Mouse (Mus musculus) cerebellum, adult 9-10 months (tissue): ENCODE data around the gene H2afj.
A peak's percentile ranks its signal among the peaks of the same experiment; 100 is the strongest.

ENCODE experiments used
- DNase-seq: peaks from one replicate; pipeline ENCODE4 v3.0.0; 2022

The H2afj gene

DNA sequence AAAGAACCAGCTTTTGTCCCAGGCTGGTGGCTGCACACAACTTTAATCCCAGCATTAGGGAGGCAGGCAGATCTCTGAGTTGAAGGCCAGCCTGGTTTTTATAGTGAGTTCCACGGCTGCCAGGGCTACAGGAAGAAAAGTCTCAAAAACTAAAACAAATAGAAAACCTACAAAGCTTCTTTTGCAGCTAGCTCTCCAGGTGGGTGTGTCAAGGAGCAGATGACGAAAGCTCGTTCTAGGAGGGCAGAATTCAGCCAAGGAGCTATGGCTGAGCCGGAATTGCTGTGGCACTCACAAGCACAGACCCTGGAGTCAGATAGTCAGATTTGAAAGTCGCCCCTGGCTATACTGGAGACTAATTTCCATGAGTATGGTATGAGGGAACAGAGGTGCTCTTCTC is 1.2 kb upstream of the H2afj start:
- no peak for DNase-seq

- DNase-seq: no peak
These were observed 540 bp upstream of the H2afj start for GRCm38 (mm10) chr6:136807395-136808013.

DNA sequence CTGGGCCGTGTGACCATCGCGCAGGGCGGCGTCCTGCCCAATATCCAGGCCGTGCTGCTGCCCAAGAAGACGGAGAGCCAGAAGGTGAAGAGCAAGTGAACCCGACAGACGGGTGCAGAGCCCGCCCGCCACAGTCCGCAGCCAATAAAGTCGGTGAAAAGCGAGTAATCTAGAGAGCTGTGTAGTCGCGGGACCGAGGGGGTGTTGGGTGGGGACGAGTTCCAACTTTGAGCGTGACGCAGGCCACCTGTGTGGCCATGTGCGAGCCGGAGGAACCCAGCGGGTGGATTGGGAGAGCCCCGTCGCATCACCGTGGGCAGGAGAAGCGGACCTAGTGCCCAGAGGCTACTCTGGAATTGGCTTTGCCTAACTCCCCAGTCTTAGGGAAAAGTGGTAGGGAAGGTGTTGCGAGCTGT is 595 bp downstream of the H2afj start:
- DNase-seq: peak; percentile 68

DNA sequence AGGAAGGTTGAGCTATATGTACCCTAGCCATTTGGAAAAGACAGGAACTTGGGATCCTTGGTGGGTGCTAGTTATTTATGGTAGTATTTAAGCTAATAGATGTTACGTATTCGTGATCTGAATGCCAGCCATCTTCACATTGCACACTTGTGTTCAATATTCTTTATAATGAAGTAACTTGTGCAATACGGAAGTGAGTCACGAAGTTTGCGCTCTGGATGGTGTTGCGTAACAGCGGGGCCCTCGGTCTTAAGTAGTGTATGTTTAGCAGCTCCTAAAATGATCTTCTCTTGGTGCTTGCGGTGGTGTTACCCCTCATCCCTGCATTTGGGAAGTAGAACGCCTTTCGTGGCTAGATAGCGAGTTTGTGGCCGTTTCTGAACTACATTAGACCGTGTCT is 1.0 kb downstream of the H2afj start:
- DNase-seq: peak; percentile 52

GRCm38 (mm10) chr6:136809673-136810072 is 1.6 kb downstream of the H2afj start:
- no peak for DNase-seq

GRCm38 (mm10) chr6:136811196-136811595 is 3.2 kb downstream of the H2afj start:
- DNase-seq: no peak

DNA sequence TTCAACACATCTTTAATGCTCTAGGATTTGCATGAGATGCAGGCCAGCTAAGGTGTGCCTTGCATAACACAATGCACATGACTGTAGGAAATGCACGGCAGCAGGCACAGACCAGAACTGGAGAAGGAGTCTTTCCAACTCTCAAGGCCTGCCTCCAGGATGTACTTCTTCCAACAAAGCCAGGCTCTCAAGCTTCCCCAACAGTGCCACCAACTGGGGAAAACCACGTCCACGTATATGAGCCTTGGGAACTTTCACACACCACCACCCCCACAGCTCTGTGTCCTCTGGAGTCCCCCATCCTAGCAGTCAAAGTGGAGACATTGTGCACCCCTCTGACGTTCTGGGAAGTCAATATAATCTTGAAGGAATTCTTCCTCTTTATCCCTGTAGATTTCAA is 5.1 kb downstream of the H2afj start:
- DNase-seq: no peak

GRCm38 (mm10) chr6:136815381-136815780 is 7.3 kb downstream of the H2afj start:
- DNase-seq: no peak

DNA sequence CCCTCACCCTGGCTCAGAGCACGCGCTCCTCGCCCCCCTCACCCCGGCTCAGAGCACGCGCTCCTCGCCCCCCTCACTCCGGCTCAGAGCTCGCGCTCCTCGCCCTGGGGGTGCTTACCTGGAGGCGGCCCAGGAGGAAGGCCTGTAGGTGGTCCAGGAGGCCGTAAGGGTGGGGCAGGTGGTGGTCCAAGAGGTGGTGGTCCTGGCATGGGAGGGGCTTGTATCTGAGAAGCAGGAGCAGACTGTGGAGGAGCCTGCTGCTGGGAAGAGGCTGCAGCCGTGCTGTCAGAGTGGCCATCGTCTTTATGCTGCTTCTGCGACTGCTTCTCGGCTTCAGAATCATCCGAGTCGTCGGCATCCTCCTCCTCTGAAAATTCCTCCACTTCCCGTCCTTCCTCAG is 8.8 kb downstream of the H2afj start:
- no peak for DNase-seq

DNA sequence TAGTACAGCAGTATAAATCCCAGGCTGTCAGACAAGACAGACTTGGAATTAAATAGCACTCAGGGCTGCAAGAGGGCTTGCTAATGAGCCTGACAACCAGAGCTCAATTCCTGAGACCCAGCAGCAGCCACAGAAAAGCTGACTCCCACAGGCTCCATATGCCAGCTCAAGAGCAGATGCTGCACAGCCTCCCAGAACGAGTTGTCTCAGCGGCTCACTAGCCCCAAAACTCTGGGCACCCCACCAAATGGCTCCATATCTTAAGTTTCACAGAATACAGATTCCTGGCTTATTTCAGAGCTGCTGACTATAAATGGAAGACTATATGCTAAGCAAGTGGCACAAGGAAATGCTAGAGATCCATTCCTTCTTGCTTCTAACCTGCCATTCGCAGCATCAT is 9.5 kb downstream of the H2afj start:
- DNase-seq: no peak

- no peak for DNase-seq
These were observed 12.3 kb downstream of the H2afj start for GRCm38 (mm10) chr6:136820381-136820780.

DNA sequence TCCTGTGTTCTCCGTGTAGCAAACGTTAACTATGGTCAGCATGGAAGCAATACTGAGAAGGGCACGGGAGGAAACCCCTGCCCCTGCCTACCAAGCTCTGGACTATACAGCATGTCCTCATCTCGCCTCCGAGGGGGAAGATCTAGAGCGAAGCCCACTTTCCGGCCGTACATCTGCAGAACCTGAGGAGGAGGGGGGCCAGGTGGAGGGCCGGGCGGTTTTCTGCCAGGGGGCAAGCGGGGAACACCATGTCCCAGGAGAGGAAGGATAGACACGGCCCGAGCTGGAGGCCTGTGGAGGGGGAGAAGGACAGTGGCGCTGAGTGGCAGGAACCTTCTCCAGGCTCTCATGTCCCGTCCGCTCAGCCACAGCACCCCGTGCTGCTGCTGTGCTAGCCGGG is 13.0 kb downstream of the H2afj start:
- no peak for DNase-seq

DNA sequence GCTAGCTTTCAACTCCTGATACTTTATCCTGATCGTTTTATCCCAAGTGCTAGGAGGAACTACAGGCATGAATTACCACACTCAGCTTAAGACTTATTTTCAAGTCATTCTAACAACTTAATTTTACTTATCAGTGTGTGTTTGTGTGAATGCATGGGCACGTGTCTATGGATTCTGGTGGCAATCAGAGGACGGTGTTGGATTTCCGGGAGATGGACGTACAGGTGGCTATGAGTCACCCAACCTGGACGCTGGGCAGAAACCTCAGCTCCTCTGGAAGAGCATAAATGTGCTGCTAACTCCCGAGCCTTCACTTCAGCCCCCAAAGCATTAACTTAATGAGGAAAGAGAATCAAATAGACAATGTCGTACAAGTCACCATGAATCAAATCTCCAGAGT is 16.9 kb downstream of the H2afj start:
- no peak for DNase-seq

- no peak for DNase-seq
These were observed 19.1 kb downstream of the H2afj start for GRCm38 (mm10) chr6:136827116-136827515.

- DNase-seq: no peak
These were observed 19.5 kb downstream of the H2afj start, which contains the start of gene BC049715 for GRCm38 (mm10) chr6:136827516-136827880. TSS of gene BC049715 (plus strand) at chr6:136827626.

DNA sequence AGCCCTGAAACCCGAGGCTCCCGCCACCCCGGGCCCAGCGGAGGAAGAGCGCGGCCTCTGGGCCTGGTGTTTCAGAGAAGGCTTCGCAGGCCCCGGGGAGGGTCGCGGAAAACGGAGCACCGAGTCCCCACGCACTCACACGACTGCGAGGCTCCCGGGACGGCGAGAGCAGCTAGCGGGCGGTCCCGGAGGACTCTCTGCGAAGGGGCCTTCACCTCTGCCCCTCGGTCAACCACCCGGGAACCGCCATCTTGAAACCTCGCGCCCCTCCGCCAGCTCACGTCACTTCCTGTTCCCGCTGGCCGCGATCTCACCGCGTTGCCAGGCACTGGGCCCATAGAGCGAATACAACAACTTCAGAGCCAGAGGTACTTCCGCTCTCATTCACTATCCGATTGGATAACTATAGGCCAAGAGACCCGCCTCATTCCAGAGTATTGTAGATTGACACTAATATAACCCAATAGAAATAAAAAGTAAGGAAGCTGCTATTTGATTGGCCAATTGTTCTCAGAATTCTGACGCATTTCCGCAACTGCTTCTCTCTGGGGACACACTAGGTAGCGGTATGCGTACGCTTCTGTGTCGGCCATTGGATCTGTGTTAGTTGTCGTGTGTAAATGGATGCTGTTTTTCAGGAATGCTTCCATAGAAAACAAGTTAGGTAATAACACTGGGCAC is 20.0 kb downstream of the H2afj start, which contains the start of gene Wbp11:
Wbp11 (minus strand) TSS at position 353 of the 681 bp plus-strand sequence.
- peak; percentile 100 for DNase-seq

- DNase-seq: no peak
These were observed 20.6 kb downstream of the H2afj start for GRCm38 (mm10) chr6:136828681-136829080.

DNA sequence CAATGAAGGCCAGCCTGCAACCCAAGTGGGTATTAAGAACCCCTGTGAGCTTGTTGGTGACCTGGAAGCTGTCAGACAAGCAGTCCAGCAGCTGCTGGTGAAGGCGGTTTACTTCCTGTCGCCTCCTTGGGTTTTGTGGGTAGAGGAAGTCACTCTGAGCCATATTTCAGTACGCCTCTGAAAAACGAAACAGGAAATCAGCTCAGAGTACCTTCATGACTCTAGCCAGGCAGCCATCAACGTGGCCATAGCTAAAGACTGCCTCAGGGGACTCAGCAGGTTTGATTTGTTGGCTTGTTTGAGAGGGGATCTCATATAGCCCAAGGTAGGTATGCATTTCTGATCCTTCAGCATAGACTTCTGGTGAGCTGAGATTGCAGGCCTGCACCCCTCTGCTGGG is 23.7 kb downstream of the H2afj start:
- DNase-seq: no peak

- no peak for DNase-seq
These were observed 27.3 kb downstream of the H2afj start, which contains the start of gene Smco3 for GRCm38 (mm10) chr6:136835352-136835751. TSS of gene Smco3 (minus strand) at chr6:136835452.

DNA sequence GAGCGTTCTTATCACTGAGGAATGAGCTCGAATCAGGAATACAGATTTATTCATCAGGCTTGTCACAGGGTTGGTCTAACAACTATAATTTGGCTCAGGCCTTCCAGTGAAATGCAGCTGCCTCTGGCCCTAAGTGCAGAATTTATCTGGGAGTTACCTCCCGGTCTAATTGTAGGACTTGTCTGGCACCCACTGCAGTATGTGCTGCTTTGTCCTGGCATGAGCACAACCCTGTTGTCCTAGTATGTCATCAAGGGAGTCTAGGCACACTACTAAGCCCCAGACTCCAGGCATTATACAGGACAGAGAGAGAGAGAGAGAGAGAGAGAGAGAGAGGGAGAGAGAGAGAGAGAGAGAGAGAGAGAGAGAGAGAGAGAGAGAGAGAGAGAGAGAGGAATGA is 29.3 kb downstream of the H2afj start:
- no peak for DNase-seq

GRCm38 (mm10) chr6:136844903-136845302 is 36.9 kb downstream of the H2afj start:
- DNase-seq: no peak

DNA sequence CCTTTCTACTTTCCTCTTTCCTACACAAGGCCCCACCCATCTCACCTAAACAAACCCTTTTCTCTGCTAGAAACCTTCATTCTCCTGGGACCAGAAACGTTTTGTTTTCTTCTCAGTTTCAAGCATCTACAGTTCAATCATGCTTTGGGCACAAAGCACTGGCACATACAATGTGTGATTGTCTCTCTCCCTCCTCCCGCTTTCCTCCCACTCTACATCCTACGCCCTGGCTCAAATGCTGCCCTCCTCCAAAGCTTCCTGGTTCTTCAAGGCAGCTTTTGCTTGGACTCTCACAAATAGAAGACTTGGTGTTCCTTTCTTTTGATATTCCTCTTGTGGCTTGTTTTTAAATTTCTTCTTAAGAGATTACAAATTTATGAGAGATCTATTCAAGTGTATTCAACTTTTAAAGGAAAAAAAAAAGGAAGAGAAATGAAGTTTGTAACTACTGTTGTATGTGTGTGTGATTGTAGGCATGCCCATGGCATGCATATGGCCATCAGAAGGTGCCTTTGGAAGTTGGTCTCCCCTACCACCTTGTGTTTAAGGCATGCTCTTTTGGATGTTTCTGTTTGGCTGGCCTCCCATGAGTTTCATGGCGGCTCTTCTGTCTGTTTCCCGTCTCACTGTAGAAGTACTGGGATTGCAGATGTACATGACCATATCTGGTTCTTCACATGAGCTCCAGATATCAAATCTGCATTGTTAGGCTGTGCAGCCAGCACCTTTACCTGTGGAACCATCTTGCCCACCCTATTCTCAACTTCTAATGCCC is 37.8 kb downstream of the H2afj start:
- DNase-seq: no peak

DNA sequence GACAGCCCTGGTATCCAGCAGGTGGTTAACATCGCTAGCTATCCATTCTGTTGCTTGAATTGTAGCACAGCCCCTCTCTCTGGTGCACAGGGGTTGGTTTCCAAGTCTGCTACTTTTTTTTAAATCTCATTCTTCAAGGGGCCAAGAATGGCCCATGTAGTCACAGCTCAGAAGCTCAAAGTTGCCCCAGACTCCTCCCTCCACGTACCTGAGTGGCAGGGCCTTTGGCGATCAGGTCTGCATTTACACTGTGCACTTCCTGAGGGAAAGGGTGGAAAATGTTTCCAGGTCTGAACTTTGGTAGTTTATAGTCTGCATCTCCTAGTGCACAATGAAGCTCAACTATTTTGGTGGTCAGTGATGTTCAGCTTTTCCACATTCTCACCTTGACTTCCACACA is 39.2 kb downstream of the H2afj start:
- no peak for DNase-seq

GRCm38 (mm10) chr6:136847790-136848189 is 39.7 kb downstream of the H2afj start:
- no peak for DNase-seq
